Mouse (Mus musculus): ENCODE measurements around the gene Prpf4. TPM values are rescaled to one million over a fixed set of nuclear protein-coding genes. Genes with fewer than 3 reads are reported as not detected.

Prpf4 gene
- polyA plus RNA-seq, 2 experiments, result 9.0 to 9.8 TPM

GRCm38 (mm10) chr4:62440544-62440943, 31.9 kb downstream of the Prpf4 start:
- Histone ChIP-seq H3K4me2 (ENCODE audit: low read depth) (no peak overlapping the region), H3K4me3 (ENCODE audit: insufficient read depth in 1 of 2, low read depth in 2 of 2, low read length in 2 of 2) (no peak overlapping the region), H3K36me3 (replicated peaks; ENCODE audit: control insufficient read depth, insufficient read depth, low read depth) (no peaks in the 10 kb centered on the region), H3K27ac (no peak overlapping the region), H3K4me1 (replicated peaks; ENCODE audit: control insufficient read depth in 2 of 2, insufficient read depth in 2 of 2, low read length in 1 of 2) (no peaks in the 10 kb centered on the region), H3K9ac (replicated peaks) (no peak overlapping the region), H3K27me3 (ENCODE audit: control insufficient read depth, insufficient read depth, low read length) (no peaks in the 10 kb centered on the region), H3K9me3 (ENCODE audit: control insufficient read depth, low read length) (no peaks in the 10 kb centered on the region)
- DNase-seq (ENCODE audit: low read depth in 3 of 3, low spot score in 3 of 3), result no peak
- ATAC-seq (ENCODE audit: insufficient read depth), result no peak
- 59% methylated on average over 4 of the region's 4 CpGs for WGBS (ENCODE audit: insufficient replicate concordance)
- no peak for TF ChIP-seq CTCF (IDR thresholded peaks at IDR 0.05; ENCODE audit: low read depth)
- TF ChIP-seq EP300 (IDR thresholded peaks at IDR 0.05; ENCODE audit: low read depth), result no peak

- DNase-seq (ENCODE audit: low read depth in 3 of 3, low spot score in 3 of 3) (no peak), ATAC-seq (ENCODE audit: insufficient read depth) (no peak)
- TF ChIP-seq EP300 (IDR thresholded peaks at IDR 0.05; ENCODE audit: low read depth), result no peak
- TF ChIP-seq CTCF (IDR thresholded peaks at IDR 0.05; ENCODE audit: low read depth), result no peak
- Histone ChIP-seq H3K4me1 (replicated peaks; ENCODE audit: control insufficient read depth in 2 of 2, insufficient read depth in 2 of 2, low read length in 1 of 2) (no peaks in the 10 kb centered on the region), H3K27me3 (ENCODE audit: control insufficient read depth, insufficient read depth, low read length) (no peaks in the 10 kb centered on the region), H3K9me3 (ENCODE audit: control insufficient read depth, low read length) (no peaks in the 10 kb centered on the region), H3K9ac (replicated peaks) (no peak overlapping the region), H3K4me3 (ENCODE audit: insufficient read depth in 1 of 2, low read depth in 2 of 2, low read length in 2 of 2) (no peak overlapping the region), H3K36me3 (replicated peaks; ENCODE audit: control insufficient read depth, insufficient read depth, low read depth) (no peaks in the 10 kb centered on the region), H3K4me2 (ENCODE audit: low read depth) (no peak overlapping the region), H3K27ac (no peak overlapping the region)
- 72% methylated on average over 4 of the region's 4 CpGs for WGBS (ENCODE audit: insufficient replicate concordance)
Measured at GRCm38 (mm10) chr4:62440986-62441385, 32.4 kb downstream of the Prpf4 start.

- Histone ChIP-seq H3K36me3 (replicated peaks; ENCODE audit: control insufficient read depth, insufficient read depth, low read depth) (no peaks in the 10 kb centered on the region), H3K4me1 (replicated peaks; ENCODE audit: control insufficient read depth in 2 of 2, insufficient read depth in 2 of 2, low read length in 1 of 2) (no peaks in the 10 kb centered on the region), H3K9ac (replicated peaks) (no peak overlapping the region), H3K27me3 (ENCODE audit: control insufficient read depth, insufficient read depth, low read length) (no peaks in the 10 kb centered on the region), H3K9me3 (ENCODE audit: control insufficient read depth, low read length) (no peaks in the 10 kb centered on the region), H3K4me3 (ENCODE audit: insufficient read depth in 1 of 2, low read depth in 2 of 2, low read length in 2 of 2) (no peak overlapping the region), H3K4me2 (ENCODE audit: low read depth) (no peak overlapping the region), H3K27ac (no peak overlapping the region)
- TF ChIP-seq EP300 (IDR thresholded peaks at IDR 0.05; ENCODE audit: low read depth), result no peak
- peak; percentile 65 for TF ChIP-seq CTCF (IDR thresholded peaks at IDR 0.05; ENCODE audit: low read depth)
- DNase-seq (ENCODE audit: low read depth in 3 of 3, low spot score in 3 of 3), result no peak
- 48% methylated on average over 5 of the region's 5 CpGs for WGBS (ENCODE audit: insufficient replicate concordance)
- no peak for ATAC-seq (ENCODE audit: insufficient read depth)
Measured at GRCm38 (mm10) chr4:62454995-62455394, 46.4 kb downstream of the Prpf4 start.

- TF ChIP-seq EP300 (IDR thresholded peaks at IDR 0.05; ENCODE audit: low read depth) (no peak), CTCF (IDR thresholded peaks at IDR 0.05; ENCODE audit: low read depth) (no peak)
- H3K27ac ChIP-seq, result no peak overlapping the region
- H3K36me3 ChIP-seq (replicated peaks; ENCODE audit: control insufficient read depth, insufficient read depth, low read depth), result no peaks in the 10 kb centered on the region
- H3K9me3 ChIP-seq (ENCODE audit: control insufficient read depth, low read length), result no peaks in the 10 kb centered on the region
- no peaks in the 10 kb centered on the region for H3K4me1 ChIP-seq (replicated peaks; ENCODE audit: control insufficient read depth in 2 of 2, insufficient read depth in 2 of 2, low read length in 1 of 2)
- no peak overlapping the region for H3K4me2 ChIP-seq (ENCODE audit: low read depth)
- no peaks in the 10 kb centered on the region for H3K27me3 ChIP-seq (ENCODE audit: control insufficient read depth, insufficient read depth, low read length)
- H3K9ac ChIP-seq (replicated peaks), result no peak overlapping the region
- no peak overlapping the region for H3K4me3 ChIP-seq (ENCODE audit: insufficient read depth in 1 of 2, low read depth in 2 of 2, low read length in 2 of 2)
- DNase-seq (ENCODE audit: low read depth in 3 of 3, low spot score in 3 of 3), result no peak
- ATAC-seq (ENCODE audit: insufficient read depth), result no peak
- WGBS (ENCODE audit: insufficient replicate concordance), result 89% methylated on average over 3 of the region's 3 CpGs
Measured at GRCm38 (mm10) chr4:62459081-62459480, 50.5 kb downstream of the Prpf4 start.

GRCm38 (mm10) chr4:62460348-62460747, 51.8 kb downstream of the Prpf4 start:
- H3K36me3 ChIP-seq (replicated peaks; ENCODE audit: control insufficient read depth, insufficient read depth, low read depth), result no peaks in the 10 kb centered on the region
- DNase-seq (ENCODE audit: low read depth in 3 of 3, low spot score in 3 of 3), result no peak
- H3K27me3 ChIP-seq (ENCODE audit: control insufficient read depth, insufficient read depth, low read length), result no peaks in the 10 kb centered on the region
- no peak for ATAC-seq (ENCODE audit: insufficient read depth)
- no peaks in the 10 kb centered on the region for H3K4me1 ChIP-seq (replicated peaks; ENCODE audit: control insufficient read depth in 2 of 2, insufficient read depth in 2 of 2, low read length in 1 of 2)
- no peak overlapping the region for H3K9ac ChIP-seq (replicated peaks)
- H3K9me3 ChIP-seq (ENCODE audit: control insufficient read depth, low read length), result no peaks in the 10 kb centered on the region
- H3K27ac ChIP-seq, result no peak overlapping the region
- WGBS (ENCODE audit: insufficient replicate concordance), result 71% methylated on average over 8 of the region's 8 CpGs
- no peak overlapping the region for H3K4me3 ChIP-seq (ENCODE audit: insufficient read depth in 1 of 2, low read depth in 2 of 2, low read length in 2 of 2)
- H3K4me2 ChIP-seq (ENCODE audit: low read depth), result no peak overlapping the region
- TF ChIP-seq EP300 (IDR thresholded peaks at IDR 0.05; ENCODE audit: low read depth) (no peak), CTCF (IDR thresholded peaks at IDR 0.05; ENCODE audit: low read depth) (no peak)
